Mouse (Mus musculus) kidney, adult 2 months (tissue): ENCODE measurements at regions not wholly inside any gene's neighbourhood (a gene's known extent, or its start where the extent isn't known, plus 50 kb on each side); places are given as distances from the start of the nearest gene placed in this dataset.

ENCODE experiments used
- DNase-seq: peaks from one replicate; pipeline ENCODE4 v3.0.0; 2021
- H3K27ac ChIP-seq: fragments of 200-500 bp; 2 replicates; pipeline ENCODE4 v1.5.1; 2012; ENCODE audit warnings: low read depth, low read length, control low read depth, inconsistent platforms; ENCODE audit not compliant: insufficient read depth
- H3K27me3 ChIP-seq: fragments of 200-500 bp; replicated peaks from 2 replicates; pipeline ENCODE4 v1.6.1; 2012; ENCODE audit warnings: mild to moderate bottlenecking, moderate library complexity, low read length, inconsistent platforms; ENCODE audit not compliant: control insufficient read depth, insufficient read depth
- H3K36me3 ChIP-seq: fragments of 200-500 bp; 2 replicates; pipeline ENCODE4 v1.6.1; 2012; ENCODE audit warnings: mild to moderate bottlenecking, moderate library complexity, low read length, inconsistent platforms; ENCODE audit not compliant: control insufficient read depth, insufficient read depth
- H3K4me1 ChIP-seq: fragments of 200-500 bp; 2 replicates; pipeline ENCODE4 v1.6.1; 2011; ENCODE audit warnings: low read length; ENCODE audit not compliant: control insufficient read depth, insufficient read depth
- H3K4me3 ChIP-seq: fragments of 200-500 bp; 2 replicates; pipeline ENCODE4 v1.5.1; 2011; ENCODE audit warnings: mild to moderate bottlenecking, low read depth, low read length, control low read depth; ENCODE audit not compliant: insufficient read depth
- CTCF ChIP-seq: fragments of 200-500 bp; conservative IDR thresholded peaks from 2 replicates; pipeline ENCODE4 v1.5.1; 2011; ENCODE audit warnings: low read depth, mild to moderate bottlenecking, control low read depth, low read length, moderate library complexity, mixed read lengths; ENCODE audit not compliant: insufficient read depth, insufficient read length
- POLR2A ChIP-seq: fragments of 200-500 bp; IDR thresholded peaks from one replicate; pipeline ENCODE4 v1.6.1; 2011; ENCODE audit warnings: low read depth, low read length, control low read depth
- WGBS: fragments of 180-500 bp; shearing (Covaris S2); methylation state at CpG from one replicate; pipeline ENCODE4 v1.1.7; 2018; 5-methylcytosine and 5-hydroxymethylcytosine counted together

DNA sequence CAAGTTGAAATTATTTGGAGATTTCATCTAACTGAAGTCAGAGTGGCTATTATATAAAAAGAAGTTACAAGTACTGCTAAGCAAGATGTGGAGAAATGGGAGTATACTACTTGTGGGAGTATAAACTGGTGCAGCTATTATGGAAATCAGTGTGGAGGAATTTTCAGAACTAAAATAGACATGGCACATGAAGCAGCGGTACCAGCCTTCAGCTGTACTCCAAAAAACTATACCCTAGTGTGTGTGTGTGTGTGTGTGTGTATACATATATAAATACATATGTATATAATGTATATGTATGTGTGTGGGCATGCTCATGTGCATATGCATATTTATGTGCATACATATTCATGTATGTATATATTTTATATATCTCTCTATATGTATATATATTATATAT lies 2112.6 kb downstream of the 9330182O14Rik start:
- no peaks in the 10 kb centered on the region for H3K4me1 ChIP-seq
- no peaks in the 10 kb centered on the region; the same call in 1 of the 2 replicates for H3K27me3 ChIP-seq
- H3K4me3 ChIP-seq = no peak overlapping the region
- no peak for TF ChIP-seq POLR2A
- TF ChIP-seq CTCF = no peak
- no peaks in the 10 kb centered on the region for H3K36me3 ChIP-seq
- H3K27ac ChIP-seq = no peak overlapping the region
- DNase-seq = no peak
- WGBS = 96% methylated on average over 1 of the region's 1 CpGs

DNA sequence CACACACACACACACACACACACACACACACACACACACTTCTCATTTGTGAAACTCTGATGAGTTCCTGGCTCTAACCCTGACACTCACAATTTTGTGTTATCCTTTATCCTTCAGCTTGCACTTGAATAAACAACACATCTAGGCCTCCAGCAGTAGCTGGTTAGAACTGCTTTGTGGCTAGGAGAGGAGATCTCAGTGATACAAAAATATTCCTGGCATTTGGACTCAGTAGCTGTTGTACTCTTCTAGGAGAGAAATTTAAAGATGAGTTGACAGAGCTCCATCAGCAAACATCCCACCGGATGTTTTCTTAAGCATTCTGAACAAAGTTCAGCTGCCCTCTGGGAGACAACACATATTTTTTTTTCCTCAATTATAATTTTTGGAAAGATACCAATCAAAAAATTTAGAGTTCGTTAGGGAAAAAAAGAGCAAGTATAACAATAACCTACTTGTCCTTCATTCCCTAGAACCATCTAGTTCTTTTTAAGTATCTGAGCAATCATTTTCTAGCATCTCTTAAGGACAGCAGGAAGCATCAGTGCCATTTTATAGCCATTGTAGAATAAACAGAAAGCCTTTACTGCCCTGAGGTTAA lies 2118.7 kb downstream of the 9330182O14Rik start:
- TF ChIP-seq POLR2A (no peak), CTCF (no peak)
- no peaks in the 10 kb centered on the region for H3K4me1 ChIP-seq
- no peak overlapping the region for H3K4me3 ChIP-seq
- DNase-seq = peak; percentile 50
- no peaks in the 10 kb centered on the region for H3K27me3 ChIP-seq
- peak overlapping the region; percentile 55 for H3K27ac ChIP-seq
- no peaks in the 10 kb centered on the region for H3K36me3 ChIP-seq
- 49% methylated on average over 2 of the region's 2 CpGs for WGBS

DNA sequence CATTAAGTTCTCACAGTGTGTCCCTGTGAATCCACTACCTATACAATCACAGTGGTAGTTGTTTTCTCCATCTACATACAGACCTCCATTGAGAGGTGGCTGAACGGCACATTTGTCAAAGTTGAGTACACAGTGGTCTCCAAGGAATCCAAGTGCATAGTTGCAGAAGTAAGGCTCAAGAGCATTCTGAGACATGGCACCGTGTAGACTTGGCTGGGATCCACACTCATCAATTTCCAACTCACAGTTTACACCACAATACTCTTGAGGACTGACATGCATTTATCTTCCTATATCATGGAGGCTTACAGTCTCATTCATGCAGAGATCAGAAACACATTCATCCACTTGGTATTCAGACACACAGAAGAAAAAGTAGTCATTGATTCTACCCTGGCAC lies 2122.2 kb downstream of the 9330182O14Rik start:
- H3K27me3 ChIP-seq = no peaks in the 10 kb centered on the region
- no peak for TF ChIP-seq POLR2A
- no peak for TF ChIP-seq CTCF
- no peak overlapping the region for H3K27ac ChIP-seq
- no peaks in the 10 kb centered on the region for H3K36me3 ChIP-seq
- no peak overlapping the region for H3K4me3 ChIP-seq
- no peaks in the 10 kb centered on the region for H3K4me1 ChIP-seq
- DNase-seq = no peak
- 80% methylated on average over 2 of the region's 2 CpGs for WGBS

GRCm38 (mm10) chr15:42275117-42275516 lies 2141.0 kb downstream of the 9330182O14Rik start:
- H3K27me3 ChIP-seq = no peaks in the 10 kb centered on the region
- no peak for DNase-seq
- H3K27ac ChIP-seq = no peak overlapping the region
- no peaks in the 10 kb centered on the region for H3K4me1 ChIP-seq
- WGBS = 65% methylated on average over 1 of the region's 1 CpGs
- no peak overlapping the region for H3K4me3 ChIP-seq
- no peaks in the 10 kb centered on the region for H3K36me3 ChIP-seq
- TF ChIP-seq POLR2A = no peak
- no peak for TF ChIP-seq CTCF

- DNase-seq = no peak
Observed at GRCm38 (mm10) chr15:42277247-42277646, 2143.1 kb downstream of the 9330182O14Rik start.

GRCm38 (mm10) chr15:42280810-42281209 lies 2146.6 kb downstream of the 9330182O14Rik start:
- WGBS = 97% methylated on average over 3 of the region's 3 CpGs
- DNase-seq = no peak
- Histone ChIP-seq H3K4me3 (no peak overlapping the region), H3K4me1 (no peaks in the 10 kb centered on the region), H3K36me3 (no peaks in the 10 kb centered on the region), H3K27me3 (no peaks in the 10 kb centered on the region), H3K27ac (no peak overlapping the region)
- no peak for TF ChIP-seq CTCF
- no peak for TF ChIP-seq POLR2A

More at GRCm38 (mm10) chr15:42277247-42277646, 2143.1 kb downstream of the 9330182O14Rik start:
- Histone ChIP-seq H3K4me3 (no peak overlapping the region), H3K4me1 (no peaks in the 10 kb centered on the region), H3K27ac (no peak overlapping the region), H3K36me3 (no peaks in the 10 kb centered on the region), H3K27me3 (no peaks in the 10 kb centered on the region)
- TF ChIP-seq CTCF (no peak), POLR2A (no peak)
- 71% methylated on average over 2 of the region's 2 CpGs for WGBS

- Histone ChIP-seq H3K27ac (no peak overlapping the region), H3K36me3 (no peaks in the 10 kb centered on the region), H3K4me1 (no peaks in the 10 kb centered on the region), H3K4me3 (no peak overlapping the region), H3K27me3 (no peaks in the 10 kb centered on the region)
- 52% methylated on average over 4 of the region's 4 CpGs for WGBS
- peak; percentile 15 for DNase-seq
- TF ChIP-seq CTCF = no peak
Observed at GRCm38 (mm10) chr15:42296406-42296805, 2162.2 kb downstream of the 9330182O14Rik start.
